Mouse (Mus musculus): ENCODE measurements around the gene Brms1l.

Brms1l gene

GRCm38 (mm10) chr12:55860631-55861030 lies 24.5 kb downstream of the Brms1l start:
- no peak for DNase-seq

- no peak for DNase-seq
These were observed 31.6 kb downstream of the Brms1l start for GRCm38 (mm10) chr12:55867738-55868137.

GRCm38 (mm10) chr12:55869622-55870322 lies 33.6 kb downstream of the Brms1l start:
- DNase-seq, result no peak

- DNase-seq, result no peak
These were observed 49.3 kb downstream of the Brms1l start for GRCm38 (mm10) chr12:55885449-55885848.

GRCm38 (mm10) chr12:55888570-55888969 lies 52.4 kb downstream of the Brms1l start:
- no peak for DNase-seq

- no peak for DNase-seq
These were observed 68.7 kb downstream of the Brms1l start for GRCm38 (mm10) chr12:55904801-55905200.

- no peak for DNase-seq
These were observed 76.0 kb downstream of the Brms1l start for GRCm38 (mm10) chr12:55912138-55912537.

- no peak for DNase-seq
These were observed 77.1 kb downstream of the Brms1l start for GRCm38 (mm10) chr12:55913201-55913600.

GRCm38 (mm10) chr12:55916250-55916649 lies 80.1 kb downstream of the Brms1l start:
- no peak for DNase-seq

GRCm38 (mm10) chr12:55917020-55917419 lies 80.9 kb downstream of the Brms1l start:
- no peak for DNase-seq

Data from lung, adult 18-20 months (tissue).